Mouse (Mus musculus): ENCODE data around the gene Csf3.
A peak's percentile ranks its signal among the peaks of the same experiment; 100 is the strongest.
"Not testable (repeated sequence)": the region's sequence is repeated elsewhere in the genome, so short reads cannot be mapped to it uniquely, and the experiment has no call there.

The Csf3 gene

GRCm38 (mm10) chr11:98701213-98701670 is at the start of gene Csf3:
Gene Csf3 (plus strand): TSS chr11:98701263.
- no peak for DNase-seq

GRCm38 (mm10) chr11:98655076-98655475 is 46.0 kb upstream of the Csf3 start:
- DNase-seq, result peak; percentile 11

GRCm38 (mm10) chr11:98660517-98660916 is 40.5 kb upstream of the Csf3 start:
- DNase-seq, result peak; percentile 65

GRCm38 (mm10) chr11:98664091-98664490 is 37.0 kb upstream of the Csf3 start, which contains the start of gene Gsdma:
Gene Gsdma (plus strand): TSS chr11:98664351.
- no peak for DNase-seq

GRCm38 (mm10) chr11:98668984-98669383 is 32.1 kb upstream of the Csf3 start:
- no peak for DNase-seq

GRCm38 (mm10) chr11:98671284-98671815 is 29.7 kb upstream of the Csf3 start:
- no peak for DNase-seq

- no peak for DNase-seq
Observed at GRCm38 (mm10) chr11:98671857-98672256, 29.2 kb upstream of the Csf3 start.

- no peak for DNase-seq
Observed at GRCm38 (mm10) chr11:98672482-98672881, 28.6 kb upstream of the Csf3 start.

- not testable (repeated sequence) for DNase-seq
Observed at GRCm38 (mm10) chr11:98673136-98673535, 27.9 kb upstream of the Csf3 start.

- no peak for DNase-seq
Observed at GRCm38 (mm10) chr11:98675829-98676363, 25.2 kb upstream of the Csf3 start.

GRCm38 (mm10) chr11:98680023-98680422 is 21.0 kb upstream of the Csf3 start:
- DNase-seq, result no peak

- not testable (repeated sequence) for DNase-seq
Observed at GRCm38 (mm10) chr11:98680595-98680994, 20.5 kb upstream of the Csf3 start.

- no peak for DNase-seq
Observed at GRCm38 (mm10) chr11:98681186-98681585, 19.9 kb upstream of the Csf3 start.

GRCm38 (mm10) chr11:98681786-98682745 is 19.0 kb upstream of the Csf3 start, which contains the start of gene Psmd3:
Gene Psmd3 (plus strand): TSS chr11:98682554.
- peak; percentile 97 for DNase-seq

- no peak for DNase-seq
Observed at GRCm38 (mm10) chr11:98682811-98683210, 18.3 kb upstream of the Csf3 start.

- no peak for DNase-seq
Observed at GRCm38 (mm10) chr11:98685642-98686041, 15.4 kb upstream of the Csf3 start.

- DNase-seq, result no peak
Observed at GRCm38 (mm10) chr11:98686976-98687375, 14.1 kb upstream of the Csf3 start.

- no peak for DNase-seq
Observed at GRCm38 (mm10) chr11:98688009-98688408, 13.1 kb upstream of the Csf3 start.

- DNase-seq, result no peak
Observed at GRCm38 (mm10) chr11:98693201-98693600, 7.9 kb upstream of the Csf3 start.

GRCm38 (mm10) chr11:98693746-98694145 is 7.3 kb upstream of the Csf3 start:
- no peak for DNase-seq

- DNase-seq, result no peak
Observed at GRCm38 (mm10) chr11:98694301-98694700, 6.8 kb upstream of the Csf3 start.

- DNase-seq, result no peak
Observed at GRCm38 (mm10) chr11:98695408-98695807, 5.7 kb upstream of the Csf3 start.

- DNase-seq, result no peak
Observed at GRCm38 (mm10) chr11:98696454-98697216, 4.4 kb upstream of the Csf3 start.
